Mouse (Mus musculus) liver, embryonic 16.5 days (tissue): Measurements from ENCODE around the gene Ptk7. TPM values are rescaled to one million over a fixed set of nuclear protein-coding genes. Genes with fewer than 3 reads are reported as not detected.
A peak's percentile ranks its signal among the peaks of the same experiment; 100 is the strongest.

Source experiments
- ATAC-seq: fragments of 200-750 bp; cut with Nextera tagmentation; 2 replicates; pipeline ENCODE4 v1.8.0; 2017; ENCODE audit warnings: low read depth, mild to moderate bottlenecking, moderate number of reproducible peaks, moderate library complexity
- H3K27ac ChIP-seq: fragments of 300-500 bp; sonication (generic); 2 replicates; pipeline ENCODE4 v1.5.1; 2014; ENCODE audit warnings: mild to moderate bottlenecking, low read length
- H3K27me3 ChIP-seq: fragments of 300-500 bp; sonication (generic); 2 replicates; pipeline ENCODE4 v1.6.1; 2014; ENCODE audit warnings: low read depth, low read length, mixed read lengths; ENCODE audit not compliant: control insufficient read depth, insufficient read depth
- H3K36me3 ChIP-seq: fragments of 300-500 bp; sonication (generic); 2 replicates; pipeline ENCODE4 v1.6.1; 2014; ENCODE audit warnings: mild to moderate bottlenecking; ENCODE audit not compliant: control insufficient read depth, insufficient read depth
- H3K4me1 ChIP-seq: fragments of 300-500 bp; sonication (generic); 2 replicates; pipeline ENCODE4 v1.6.1; 2014; ENCODE audit warnings: low read depth, low read length, mixed read lengths; ENCODE audit not compliant: control insufficient read depth
- H3K4me2 ChIP-seq: fragments of 300-500 bp; sonication (generic); 2 replicates; pipeline ENCODE4 v1.6.1; 2014; ENCODE audit warnings: low read depth, low read length, mixed read lengths
- H3K4me3 ChIP-seq: fragments of 300-500 bp; sonication (generic); 2 replicates; pipeline ENCODE4 v1.5.1; 2014; ENCODE audit warnings: low read depth, mild to moderate bottlenecking, low read length
- H3K9ac ChIP-seq: fragments of 300-500 bp; sonication (generic); 2 replicates; pipeline ENCODE4 v1.6.1; 2014; ENCODE audit warnings: low read depth, low read length
- H3K9me3 ChIP-seq: fragments of 300-500 bp; sonication (generic); replicated peaks from 2 replicates; pipeline ENCODE4 v1.6.1; 2016; ENCODE audit warnings: low read length; ENCODE audit not compliant: control insufficient read depth
- WGBS: fragments of 180-500 bp; shearing (Covaris S2); extraction: QIAGEN DNeasy Blood & Tissue Kit; methylation state at CpG from one replicate; pipeline ENCODE4 v1.1.7; 2014; ENCODE audit not compliant: insufficient replicate concordance; 5-methylcytosine and 5-hydroxymethylcytosine counted together
- polyA plus RNA-seq: library from polyadenylated mRNA; unstranded; fragments of >200 nt; fragmentation: Nextera tagmentation; extraction: Ambion mirVana; gene quantifications from 2 replicates; pipeline ENCODE4 v1.2.1, GENCODE M21; 2015

Ptk7 gene
- polyA plus RNA-seq, 1 experiment from 2014 or later = 9.4 TPM

DNA sequence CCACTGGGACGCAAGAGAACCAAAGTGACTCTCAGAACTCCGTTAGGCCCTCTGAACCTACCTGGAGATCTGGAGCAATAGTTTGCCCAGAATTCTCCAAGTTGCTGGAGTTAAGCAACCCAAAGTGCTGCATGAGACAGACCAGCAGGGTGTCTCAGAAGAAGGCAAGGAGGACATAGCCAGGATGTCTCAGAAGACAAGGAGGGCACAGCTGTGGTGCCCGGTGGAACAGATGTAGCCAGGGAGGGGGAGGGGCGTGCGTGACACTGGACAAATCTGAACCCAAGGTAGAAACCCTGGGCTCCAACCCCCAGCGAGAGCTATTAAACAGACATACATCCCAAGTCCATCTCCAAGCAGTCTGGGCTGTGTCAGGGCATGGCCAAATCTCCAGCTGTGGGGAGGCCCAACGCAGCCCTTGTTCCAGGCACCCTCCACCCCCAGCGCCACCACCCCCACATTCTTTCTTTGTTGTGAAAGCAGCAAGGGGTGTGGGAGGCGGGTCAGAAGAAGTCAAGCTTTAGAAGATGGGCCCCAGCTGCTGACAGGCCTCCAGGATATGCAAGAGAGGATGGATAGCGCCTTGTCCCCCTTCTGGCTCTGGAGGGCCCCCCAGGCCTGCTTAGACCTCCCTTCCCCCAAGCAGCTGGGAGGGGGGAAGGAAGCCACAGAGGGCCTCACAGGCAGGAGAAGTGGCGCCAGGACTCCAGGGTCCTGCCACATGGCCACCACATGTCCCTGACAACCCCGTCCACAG, 559 bp upstream of the Ptk7 start:
- Histone ChIP-seq H3K27ac (0 out of 2 replicates have a peak overlapping the region, but pooled peaks have one; percentile 30), H3K4me1 (peaks cover 9% of the 10 kb centered on the region), H3K36me3 (no peaks in the 10 kb centered on the region), H3K4me3 (peak overlapping the region; percentile 67), H3K9ac (no peak overlapping the region), H3K4me2 (peak overlapping the region; percentile 61), H3K27me3 (peaks cover 26% of the 10 kb centered on the region), H3K9me3 (no peaks in the 10 kb centered on the region)
- WGBS = 16% methylated on average over 12 of the region's 12 CpGs
- peak; percentile 36 for ATAC-seq

DNA sequence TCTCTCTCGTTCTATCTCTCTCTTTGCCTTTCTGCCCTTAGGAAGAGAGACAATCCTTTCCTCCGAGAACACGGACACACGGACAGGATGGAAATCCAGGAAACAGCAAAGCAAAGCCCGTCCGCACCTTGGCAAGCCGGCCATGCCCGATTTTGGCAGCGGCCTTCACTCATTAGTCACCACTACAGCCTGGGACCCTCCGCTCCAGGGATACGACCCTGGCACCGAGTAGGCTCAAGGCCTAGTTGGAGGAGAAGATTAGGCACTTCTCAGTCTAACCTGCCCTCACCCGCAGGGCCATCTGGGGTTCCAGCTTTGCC, 873 bp downstream of the Ptk7 start:
- peaks cover 9% of the 10 kb centered on the region for H3K4me1 ChIP-seq
- H3K4me3 ChIP-seq = peak overlapping the region; percentile 67
- peaks cover 26% of the 10 kb centered on the region for H3K27me3 ChIP-seq
- peak overlapping the region; percentile 64 for H3K9ac ChIP-seq
- H3K27ac ChIP-seq = no peak overlapping the region
- no peak for ATAC-seq
- WGBS = 1% methylated on average over 13 of the region's 13 CpGs
- peak overlapping the region; percentile 61 for H3K4me2 ChIP-seq
- H3K36me3 ChIP-seq = no peaks in the 10 kb centered on the region
- H3K9me3 ChIP-seq = no peaks in the 10 kb centered on the region

DNA sequence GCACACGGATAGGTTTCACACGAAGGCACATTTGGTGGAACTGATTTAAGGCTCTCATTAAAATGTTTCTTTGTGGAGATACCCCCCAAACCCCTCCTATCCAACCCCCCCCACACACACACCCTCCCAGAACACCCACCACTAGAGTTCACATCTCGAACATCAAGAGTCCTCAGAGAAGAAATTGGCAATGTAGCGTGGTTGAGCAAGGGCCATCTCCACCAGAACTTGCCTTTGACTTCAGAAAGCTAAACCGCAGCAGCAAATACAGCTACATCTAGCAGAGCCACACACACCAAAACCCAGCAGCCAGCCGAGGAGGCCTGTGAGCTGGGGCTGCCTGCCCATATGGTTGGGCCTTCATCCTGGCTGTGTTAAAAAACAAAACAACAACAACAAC, 1.9 kb downstream of the Ptk7 start:
- H3K36me3 ChIP-seq = no peaks in the 10 kb centered on the region
- WGBS = 54% methylated on average over 6 of the region's 6 CpGs
- H3K27ac ChIP-seq = no peak overlapping the region
- ATAC-seq = no peak
- peaks cover 26% of the 10 kb centered on the region for H3K27me3 ChIP-seq
- H3K4me2 ChIP-seq = no peak overlapping the region
- no peaks in the 10 kb centered on the region for H3K9me3 ChIP-seq
- no peak overlapping the region for H3K9ac ChIP-seq
- peaks cover 9% of the 10 kb centered on the region for H3K4me1 ChIP-seq
- H3K4me3 ChIP-seq = no peak overlapping the region

DNA sequence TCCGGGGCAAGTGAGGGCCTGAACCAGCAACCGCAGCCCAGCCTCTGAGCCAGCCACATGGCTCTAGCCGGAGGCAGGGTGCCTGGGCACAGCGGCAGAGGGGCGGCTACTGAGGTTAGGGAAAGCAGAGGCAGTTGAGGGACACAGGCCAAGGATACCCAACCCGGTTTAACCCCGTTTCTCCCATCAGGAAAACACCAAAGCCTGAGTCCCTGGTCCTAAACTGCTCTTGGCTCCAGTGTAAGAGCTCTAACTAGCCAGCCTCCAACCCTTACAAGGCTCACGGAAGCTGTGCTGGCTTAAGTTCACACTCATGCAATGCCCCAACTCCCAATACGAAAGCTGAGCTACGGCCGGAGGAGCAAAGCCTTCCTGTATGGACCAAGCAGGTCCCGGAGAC, 4.7 kb downstream of the Ptk7 start:
- no peak overlapping the region for H3K9ac ChIP-seq
- H3K36me3 ChIP-seq = no peaks in the 10 kb centered on the region
- peaks cover 17% of the 10 kb centered on the region for H3K27me3 ChIP-seq
- no peaks in the 10 kb centered on the region for H3K9me3 ChIP-seq
- H3K4me2 ChIP-seq = no peak overlapping the region
- peaks cover 7% of the 10 kb centered on the region for H3K4me1 ChIP-seq
- 57% methylated on average over 12 of the region's 12 CpGs for WGBS
- no peak overlapping the region for H3K27ac ChIP-seq
- H3K4me3 ChIP-seq = no peak overlapping the region
- no peak for ATAC-seq

DNA sequence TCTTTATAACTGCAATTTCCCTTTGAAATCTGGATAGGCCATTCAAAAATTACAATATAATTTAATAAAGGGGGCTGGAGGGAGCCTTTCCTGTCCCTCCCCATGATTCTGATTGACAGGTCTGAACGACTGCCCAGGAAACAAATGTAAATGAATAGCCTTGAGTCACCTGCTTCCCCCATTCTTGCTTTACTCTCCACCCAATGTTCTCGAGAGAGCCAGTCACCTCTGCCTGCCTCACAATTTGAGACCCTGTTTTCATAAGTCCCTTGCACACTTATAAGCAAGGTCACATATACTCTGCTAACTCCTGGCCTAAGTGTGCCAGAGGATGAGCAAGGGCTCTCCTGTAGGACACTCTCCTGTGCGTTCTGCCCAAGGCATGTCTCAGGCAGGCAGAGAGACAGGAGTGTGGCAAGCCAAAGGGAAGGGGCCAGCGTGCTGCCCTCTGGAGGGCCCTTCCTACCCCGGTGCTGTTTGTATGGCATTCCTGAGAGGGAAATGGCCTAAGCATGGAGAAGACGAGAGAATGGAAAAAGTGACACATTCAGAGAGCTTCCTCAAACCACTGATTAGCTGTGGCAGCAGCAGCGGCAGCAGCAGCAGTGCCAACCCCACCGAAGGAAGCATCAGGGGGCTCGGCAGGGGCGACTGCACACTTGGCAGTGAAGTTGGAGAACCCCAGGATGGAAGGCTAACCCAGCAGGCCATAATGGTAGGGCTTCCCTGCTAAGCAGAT, 5.3 kb downstream of the Ptk7 start:
- Histone ChIP-seq H3K4me1 (peaks cover 6% of the 10 kb centered on the region), H3K4me3 (no peak overlapping the region), H3K9me3 (no peaks in the 10 kb centered on the region), H3K27me3 (peaks cover 11% of the 10 kb centered on the region), H3K4me2 (no peak overlapping the region), H3K27ac (no peak overlapping the region), H3K9ac (no peak overlapping the region), H3K36me3 (no peaks in the 10 kb centered on the region)
- no peak for ATAC-seq
- whole genome bisulfite sequencing = 22% methylated on average over 10 of the region's 10 CpGs

DNA sequence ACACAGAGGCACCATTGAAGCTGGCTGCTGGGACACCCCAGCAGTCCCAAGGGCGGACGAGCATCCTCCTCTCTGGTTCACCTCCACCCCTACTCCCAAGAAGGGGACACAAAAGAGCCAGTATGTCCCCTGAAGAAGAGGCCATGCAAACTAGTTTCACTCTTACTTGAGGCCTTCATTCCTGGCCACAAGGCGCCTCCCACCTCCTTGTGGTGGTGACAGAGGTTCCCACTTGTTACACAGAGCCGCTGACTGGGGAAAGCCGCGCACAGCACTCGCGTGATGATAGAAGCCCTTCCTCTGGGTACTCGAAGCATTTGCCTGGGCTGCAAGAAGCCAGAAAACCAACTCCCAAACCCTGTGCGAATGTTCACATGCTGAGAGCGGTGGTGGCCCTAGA, 7.0 kb downstream of the Ptk7 start:
- no peak for ATAC-seq
- 37% methylated on average over 11 of the region's 11 CpGs for WGBS
- Histone ChIP-seq H3K4me3 (no peak overlapping the region), H3K4me2 (no peak overlapping the region), H3K9ac (no peak overlapping the region), H3K27me3 (no peaks in the 10 kb centered on the region), H3K4me1 (peaks cover 12% of the 10 kb centered on the region), H3K9me3 (no peaks in the 10 kb centered on the region), H3K27ac (no peak overlapping the region), H3K36me3 (no peaks in the 10 kb centered on the region)

DNA sequence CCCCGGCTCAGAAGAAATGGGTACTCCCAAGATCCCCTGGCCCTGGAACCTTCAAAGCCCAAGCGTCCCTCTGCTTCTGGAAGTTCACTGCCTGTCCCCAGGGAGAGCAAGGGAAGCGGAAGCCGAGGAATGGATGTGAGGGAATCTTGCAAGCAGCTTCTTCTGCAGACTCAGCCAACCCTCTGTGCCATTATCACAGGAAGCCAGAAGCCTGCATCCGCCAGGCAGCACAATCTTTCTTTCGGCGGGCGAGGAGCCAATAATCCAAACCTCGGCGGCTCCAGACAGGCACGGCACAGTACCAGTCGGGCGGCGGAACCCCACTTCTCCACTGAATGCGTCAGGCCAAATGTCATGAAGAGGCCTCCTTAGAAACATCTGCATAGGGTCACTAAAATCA, 8.0 kb downstream of the Ptk7 start:
- ATAC-seq = no peak
- Histone ChIP-seq H3K27ac (no peak overlapping the region), H3K4me1 (peaks cover 12% of the 10 kb centered on the region), H3K27me3 (no peaks in the 10 kb centered on the region), H3K36me3 (no peaks in the 10 kb centered on the region), H3K4me3 (no peak overlapping the region), H3K4me2 (no peak overlapping the region), H3K9ac (no peak overlapping the region), H3K9me3 (no peaks in the 10 kb centered on the region)
- WGBS = 45% methylated on average over 15 of the region's 15 CpGs

DNA sequence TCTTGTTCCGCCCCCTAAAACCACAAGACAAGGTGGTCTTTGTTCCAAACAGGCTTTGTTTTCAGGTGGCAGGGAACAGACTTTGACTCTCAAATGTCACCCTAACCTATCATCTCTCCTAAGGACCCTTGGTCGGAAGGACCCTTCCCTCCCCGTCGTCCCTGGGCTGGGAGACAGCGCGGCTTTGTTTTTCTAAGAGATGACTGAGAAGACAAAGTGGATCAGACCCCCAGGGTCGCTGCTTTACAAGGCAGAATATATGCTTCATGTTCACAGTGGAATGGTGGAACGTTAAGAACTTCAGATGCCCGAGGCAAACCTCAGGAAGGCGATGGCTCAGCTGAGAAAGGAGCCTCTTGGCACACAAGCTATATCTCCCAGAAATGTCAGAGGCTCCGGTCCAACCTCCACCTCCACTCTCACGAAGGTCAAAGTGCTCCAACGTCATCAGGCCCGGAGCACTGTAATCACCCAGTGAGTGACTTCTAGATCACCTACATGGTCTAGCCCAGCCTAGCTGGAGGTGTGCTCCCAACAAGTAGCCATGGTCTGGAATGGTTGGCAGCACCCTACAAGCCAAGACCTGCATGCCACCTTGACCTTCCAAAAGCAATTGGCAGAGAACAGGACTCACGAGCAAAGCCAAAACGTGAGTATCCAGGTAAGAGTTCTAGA, 9.5 kb downstream of the Ptk7 start:
- H3K27me3 ChIP-seq = no peaks in the 10 kb centered on the region
- WGBS = 55% methylated on average over 16 of the region's 16 CpGs
- H3K4me1 ChIP-seq = peaks cover 12% of the 10 kb centered on the region
- ATAC-seq = no peak
- H3K36me3 ChIP-seq = no peaks in the 10 kb centered on the region
- H3K4me3 ChIP-seq = no peak overlapping the region
- H3K9ac ChIP-seq = no peak overlapping the region
- H3K27ac ChIP-seq = no peak overlapping the region
- no peaks in the 10 kb centered on the region for H3K9me3 ChIP-seq
- H3K4me2 ChIP-seq = no peak overlapping the region
